Mouse (Mus musculus) heart, postnatal 36 days (tissue): ENCODE measurements around the gene Zfp672. TPM values are rescaled to one million over a fixed set of nuclear protein-coding genes. Genes with fewer than 3 reads are reported as not detected.
"Not testable (repeated sequence)": the region's sequence is repeated elsewhere in the genome, so short reads cannot be mapped to it uniquely, and the experiment has no call there.

Source experiments
- DNase-seq, 2 experiments: peaks; one replicate each; pipeline ENCODE4 v3.0.0; 2021 to 2022
- intact Hi-C: fragments of 180-260 bp; cut with DNase I; formaldehyde crosslinking; loops from one replicate; pipeline ENCODE4 v1.15.1; 2025
- total RNA-seq, 2 experiments: library from RNA; stranded (reverse); gene quantifications; 2 replicates each; pipeline ENCODE4 v1.2.3; 2021

The Zfp672 gene
- total RNA-seq, 2 experiments from 2014 or later = 36.4 to 40.8 TPM

GRCm38 (mm10) chr11:58326781-58327180 is 3.4 kb downstream of the Zfp672 start:
- no peak for DNase-seq
- intact Hi-C loops = loop anchor here (10.0 kb wide), 2 partner anchors 222 to 322 kb away; partner anchors contain the start of genes Cnot8 and Larp1

- no peak for DNase-seq
- intact Hi-C loops = loop anchor here (10.0 kb wide), 2 partner anchors 220 to 320 kb away; partner anchors contain the start of genes Cnot8 and Larp1
Measured at GRCm38 (mm10) chr11:58324614-58325229, 5.4 kb downstream of the Zfp672 start.

- intact Hi-C loops = loop anchor here (10.0 kb wide), 2 partner anchors 219 to 319 kb away; partner anchors contain the start of genes Cnot8 and Larp1
- DNase-seq = no peak
Measured at GRCm38 (mm10) chr11:58323570-58324340, 6.4 kb downstream of the Zfp672 start.

GRCm38 (mm10) chr11:58322824-58323569 is 7.1 kb downstream of the Zfp672 start:
- intact Hi-C loops = loop anchor here (1.0 to 10.0 kb wide), 3 partner anchors 21 to 318 kb away; partner anchors contain the start of genes Cnot8 and Larp1
- peak; percentile 97 for DNase-seq

GRCm38 (mm10) chr11:58316768-58317390 is 13.3 kb downstream of the Zfp672 start:
- intact Hi-C loops = no loop called here
- no peak for DNase-seq

- no peak for DNase-seq
- intact Hi-C loops = no loop called here
Measured at GRCm38 (mm10) chr11:58316344-58316743, 13.8 kb downstream of the Zfp672 start.

GRCm38 (mm10) chr11:58315536-58316168 is 14.5 kb downstream of the Zfp672 start:
- DNase-seq = no peak
- intact Hi-C loops = no loop called here

- no peak for DNase-seq
- intact Hi-C loops = no loop called here
Measured at GRCm38 (mm10) chr11:58314069-58314468, 16.1 kb downstream of the Zfp672 start.

GRCm38 (mm10) chr11:58308661-58309060 is 21.5 kb downstream of the Zfp672 start:
- intact Hi-C loops = no loop called here
- no peak for DNase-seq

- DNase-seq = peak; percentile 57 to 61
- intact Hi-C loops = no loop called here
Measured at GRCm38 (mm10) chr11:58307411-58308080, 22.6 kb downstream of the Zfp672 start.

GRCm38 (mm10) chr11:58306860-58307308 is 23.3 kb downstream of the Zfp672 start, which contains the start of gene Zfp692:
Gene Zfp692 (plus strand): TSS chr11:58307069.
- intact Hi-C loops = no loop called here
- peak; percentile 88 to 92 for DNase-seq

GRCm38 (mm10) chr11:58305299-58305698 is 24.8 kb downstream of the Zfp672 start:
- DNase-seq, intact Hi-C loops: not testable (repeated sequence)

GRCm38 (mm10) chr11:58303594-58303993 is 26.5 kb downstream of the Zfp672 start:
- no peak for DNase-seq
- intact Hi-C loops = loop anchor here (5.0 kb wide), 3 partner anchors 66 to 334 kb away; partner anchors contain the start of gene Mrpl22

- intact Hi-C loops = loop anchor here (1.0 to 5.0 kb wide), 4 partner anchors 19 to 334 kb away; partner anchors contain the start of gene Mrpl22
- DNase-seq = no peak
Measured at GRCm38 (mm10) chr11:58302774-58303445, 27.2 kb downstream of the Zfp672 start.

GRCm38 (mm10) chr11:58301837-58302754 is 28.0 kb downstream of the Zfp672 start:
- peak; percentile 99 for DNase-seq
- intact Hi-C loops = loop anchor here (1.0 to 5.0 kb wide), 5 partner anchors 20 to 335 kb away; partner anchors contain the start of gene Mrpl22

- peak; percentile 75 to 78 for DNase-seq
- intact Hi-C loops = loop anchor here (2.0 to 5.0 kb wide), 4 partner anchors 64 to 336 kb away; partner anchors contain the start of gene Mrpl22
Measured at GRCm38 (mm10) chr11:58301057-58301456, 29.1 kb downstream of the Zfp672 start.

- intact Hi-C loops = no loop called here
- no peak for DNase-seq
Measured at GRCm38 (mm10) chr11:58297396-58297795, 32.7 kb downstream of the Zfp672 start.
